Mouse (Mus musculus) erythroblast, embryonic 14.5 days (primary cell): ENCODE results near the gene Cabp2. TPM values are rescaled to one million over a fixed set of nuclear protein-coding genes. Genes with fewer than 3 reads are reported as not detected.

ENCODE experiments used
- H3K27me3 ChIP-seq: 2 replicates; pipeline ENCODE4 v1.6.1; 2012; ENCODE audit warnings: inconsistent platforms; ENCODE audit not compliant: control insufficient read depth
- H3K36me3 ChIP-seq: 2 replicates; pipeline ENCODE4 v1.6.1; 2012; ENCODE audit warnings: mild to moderate bottlenecking, inconsistent platforms; ENCODE audit not compliant: control insufficient read depth
- H3K4me1 ChIP-seq: 2 replicates; pipeline ENCODE4 v1.6.1; 2012; ENCODE audit warnings: inconsistent platforms; ENCODE audit not compliant: control insufficient read depth
- H3K4me3 ChIP-seq: replicated peaks from 2 replicates; pipeline ENCODE3; 2012; ENCODE audit warnings: moderate library complexity, mild to moderate bottlenecking, inconsistent platforms
- H3K9me3 ChIP-seq: 2 replicates; pipeline ENCODE4 v1.6.1; 2012; ENCODE audit warnings: low read length, inconsistent platforms, mixed read lengths; ENCODE audit not compliant: control insufficient read depth
- GATA1 ChIP-seq: IDR thresholded peaks from 2 replicates; pipeline ENCODE4 v1.6.1; 2012; ENCODE audit warnings: low read length, inconsistent platforms, mixed read lengths
- TAL1 ChIP-seq: IDR thresholded peaks from 3 replicates; pipeline ENCODE4 v1.6.1; 2012; ENCODE audit warnings: low read length, inconsistent platforms, mixed read lengths
- polyA plus RNA-seq: library from polyadenylated mRNA; stranded (reverse); fragments of >175 nt; gene quantifications from 2 replicates; pipeline ENCODE4 v1.2.3, GENCODE M21; 2012

The Cabp2 gene
- polyA plus RNA-seq, 1 experiment = not detected

GRCm38 (mm10) chr19:4079594-4079993 lies 1.8 kb upstream of the Cabp2 start:
- Histone ChIP-seq H3K4me1 (peaks cover 61% of the 10 kb centered on the region), H3K4me3 (no peak overlapping the region), H3K36me3 (no peaks in the 10 kb centered on the region), H3K27me3 (peaks cover 8% of the 10 kb centered on the region), H3K9me3 (peaks cover 2% of the 10 kb centered on the region; the same call in 1 of the 2 replicates)
- TF ChIP-seq GATA1 (no peak), TAL1 (no peak)

GRCm38 (mm10) chr19:4080511-4081009 lies 818 bp upstream of the Cabp2 start:
- TF ChIP-seq GATA1 (peak; percentile 41; the same call in 1 of the 2 replicates), TAL1 (peak; percentile 38; the same call in 2 of the 3 replicates)
- peaks cover 11% of the 10 kb centered on the region for H3K27me3 ChIP-seq
- H3K4me3 ChIP-seq = peak overlapping the region; percentile 28
- peaks cover 2% of the 10 kb centered on the region; the same call in 1 of the 2 replicates for H3K9me3 ChIP-seq
- no peaks in the 10 kb centered on the region for H3K36me3 ChIP-seq
- H3K4me1 ChIP-seq = peaks cover 66% of the 10 kb centered on the region

- Histone ChIP-seq H3K36me3 (no peaks in the 10 kb centered on the region), H3K27me3 (peaks cover 22% of the 10 kb centered on the region), H3K9me3 (no peaks in the 10 kb centered on the region), H3K4me1 (peaks cover 66% of the 10 kb centered on the region), H3K4me3 (no peak overlapping the region)
- TF ChIP-seq TAL1 (no peak), GATA1 (no peak)
These were observed 1.0 kb downstream of the Cabp2 start for GRCm38 (mm10) chr19:4082219-4082965.

DNA sequence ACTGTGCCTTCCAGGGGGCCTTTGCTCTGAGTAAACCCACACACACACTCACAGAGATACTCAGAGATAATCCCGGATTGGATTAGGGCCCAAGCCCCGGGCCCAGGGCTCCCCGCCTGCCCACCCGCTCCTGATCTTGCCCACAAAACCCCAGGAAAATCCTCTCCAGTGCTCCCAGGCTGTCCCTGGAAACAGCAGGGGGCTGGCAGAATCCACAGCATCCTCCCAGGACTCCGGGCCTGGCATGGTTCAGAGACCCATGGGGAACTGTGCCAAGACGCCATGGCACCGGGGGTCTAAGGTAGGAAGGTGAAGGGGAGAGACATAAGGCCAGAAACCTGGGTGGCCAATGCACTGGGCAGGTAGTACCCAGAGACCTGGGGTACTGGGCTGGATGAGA lies 1.9 kb downstream of the Cabp2 start:
- no peaks in the 10 kb centered on the region for H3K36me3 ChIP-seq
- TF ChIP-seq GATA1 (no peak), TAL1 (no peak)
- H3K4me1 ChIP-seq = peaks cover 62% of the 10 kb centered on the region
- no peaks in the 10 kb centered on the region for H3K9me3 ChIP-seq
- peaks cover 25% of the 10 kb centered on the region for H3K27me3 ChIP-seq
- H3K4me3 ChIP-seq = no peak overlapping the region

DNA sequence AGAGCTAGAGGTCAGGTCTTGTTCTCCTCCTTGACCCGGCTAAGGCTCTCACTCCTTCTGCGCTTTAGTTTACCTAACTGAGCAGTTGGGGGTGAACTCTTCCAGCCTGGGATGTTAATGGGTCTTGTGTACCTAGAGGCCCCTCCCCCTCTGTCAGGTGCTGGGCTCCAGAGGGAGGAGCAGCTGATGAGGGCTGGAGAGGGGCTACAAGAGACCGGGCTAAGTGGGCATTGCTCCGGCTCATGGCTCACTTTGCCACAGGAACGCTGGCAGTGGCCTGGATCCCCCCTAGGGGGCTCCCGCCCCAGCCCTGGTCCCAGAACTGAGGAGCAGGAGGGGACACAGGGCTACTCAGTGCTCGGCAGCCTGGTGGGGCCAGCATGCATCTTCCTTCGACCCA lies 2.4 kb downstream of the Cabp2 start:
- H3K4me3 ChIP-seq = no peak overlapping the region
- H3K36me3 ChIP-seq = no peaks in the 10 kb centered on the region
- TF ChIP-seq GATA1 (no peak), TAL1 (no peak)
- H3K27me3 ChIP-seq = peaks cover 29% of the 10 kb centered on the region
- no peaks in the 10 kb centered on the region for H3K9me3 ChIP-seq
- peaks cover 64% of the 10 kb centered on the region for H3K4me1 ChIP-seq

GRCm38 (mm10) chr19:4084984-4085383 lies 3.6 kb downstream of the Cabp2 start:
- H3K9me3 ChIP-seq = no peaks in the 10 kb centered on the region
- no peaks in the 10 kb centered on the region for H3K36me3 ChIP-seq
- H3K27me3 ChIP-seq = peaks cover 37% of the 10 kb centered on the region
- H3K4me3 ChIP-seq = no peak overlapping the region
- peaks cover 52% of the 10 kb centered on the region for H3K4me1 ChIP-seq
- no peak for TF ChIP-seq TAL1
- no peak for TF ChIP-seq GATA1

DNA sequence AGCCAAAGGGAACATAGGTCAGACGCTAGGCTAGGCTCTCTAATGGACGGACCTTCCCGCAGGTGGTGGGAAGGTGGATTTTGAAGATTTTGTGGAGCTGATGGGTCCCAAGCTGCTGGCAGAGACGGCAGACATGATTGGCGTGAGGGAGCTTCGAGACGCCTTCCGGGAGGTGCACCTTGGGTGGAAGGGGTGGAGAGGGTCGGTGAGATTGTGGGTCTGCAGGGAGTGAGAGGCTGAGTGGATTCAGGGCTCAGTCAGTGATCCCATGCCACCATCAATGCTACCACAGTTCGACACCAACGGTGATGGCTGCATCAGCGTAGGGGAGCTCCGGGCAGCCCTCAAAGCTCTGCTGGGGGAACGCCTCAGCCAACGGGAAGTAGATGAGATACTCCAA lies 4.8 kb downstream of the Cabp2 start:
- TF ChIP-seq GATA1 (no peak), TAL1 (no peak)
- Histone ChIP-seq H3K4me3 (no peak overlapping the region), H3K9me3 (no peaks in the 10 kb centered on the region), H3K27me3 (peaks cover 42% of the 10 kb centered on the region), H3K36me3 (no peaks in the 10 kb centered on the region), H3K4me1 (peaks cover 41% of the 10 kb centered on the region)

DNA sequence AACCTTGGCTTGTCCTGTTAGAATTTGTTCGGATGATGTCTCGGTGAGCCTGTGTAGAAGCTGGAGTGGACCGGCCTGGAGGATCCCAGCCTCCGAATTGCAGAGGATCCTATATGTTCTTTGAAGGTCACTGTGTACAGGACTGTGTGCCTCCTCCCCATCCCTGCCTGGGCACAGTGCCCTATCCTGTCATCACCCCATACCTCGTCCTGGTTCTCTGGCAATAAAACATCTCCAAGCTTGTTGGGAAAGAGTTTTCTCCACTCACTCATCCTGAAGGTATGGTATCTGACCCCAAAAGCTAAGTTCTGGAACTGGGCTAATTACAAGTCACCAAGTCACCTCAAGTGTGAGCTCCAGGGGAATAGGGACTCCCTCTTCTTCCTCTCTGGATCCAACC lies 5.7 kb downstream of the Cabp2 start:
- no peaks in the 10 kb centered on the region for H3K36me3 ChIP-seq
- no peak overlapping the region for H3K4me3 ChIP-seq
- peaks cover 42% of the 10 kb centered on the region for H3K27me3 ChIP-seq
- H3K9me3 ChIP-seq = no peaks in the 10 kb centered on the region
- TF ChIP-seq GATA1 (no peak), TAL1 (no peak)
- peaks cover 31% of the 10 kb centered on the region for H3K4me1 ChIP-seq

GRCm38 (mm10) chr19:4088146-4088545 lies 6.8 kb downstream of the Cabp2 start:
- H3K36me3 ChIP-seq = no peaks in the 10 kb centered on the region
- no peak overlapping the region for H3K4me3 ChIP-seq
- peaks cover 29% of the 10 kb centered on the region for H3K4me1 ChIP-seq

More at GRCm38 (mm10) chr19:4088146-4088545, 6.8 kb downstream of the Cabp2 start:
- Histone ChIP-seq H3K27me3 (peaks cover 42% of the 10 kb centered on the region), H3K9me3 (no peaks in the 10 kb centered on the region)
- TF ChIP-seq GATA1 (no peak), TAL1 (no peak)
